Mouse (Mus musculus): ENCODE measurements at regions not wholly inside any gene's neighbourhood (a gene's known extent, or its start where the extent isn't known, plus 50 kb on each side); places are given as distances from the start of the nearest gene placed in this dataset.

DNA sequence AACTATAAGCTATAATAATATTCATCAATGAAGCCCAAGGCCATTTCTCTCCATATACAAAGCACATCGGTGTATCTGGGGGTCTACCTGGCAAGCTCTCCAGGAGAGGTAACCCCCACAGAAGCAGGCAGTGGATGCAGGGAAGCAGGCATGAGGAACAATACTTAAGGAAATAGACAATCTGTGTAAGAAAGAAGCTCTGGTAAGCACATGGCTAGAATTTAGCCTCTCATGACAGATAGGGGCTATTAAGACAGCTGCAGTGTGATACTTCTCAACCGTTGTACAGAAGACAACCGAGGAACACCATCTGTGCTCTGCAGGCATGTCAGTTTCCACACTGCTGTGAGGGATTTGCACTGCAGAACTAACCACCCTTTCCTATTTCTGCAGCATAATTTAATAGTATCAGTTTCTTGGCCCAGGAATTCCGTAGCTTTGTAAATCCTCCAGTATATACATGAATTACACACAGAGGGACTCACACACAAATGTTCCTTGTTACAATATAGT is 108.1 kb upstream of the Lpar1 start:
- DNase-seq (ENCODE audit: low spot score in 2 of 2) = no peak

- no peak for DNase-seq (ENCODE audit: low spot score in 2 of 2)
Measured at GRCm38 (mm10) chr4:58660511-58660910, 106.8 kb upstream of the Lpar1 start.

- DNase-seq (ENCODE audit: low spot score in 2 of 2) = no peak
Measured at GRCm38 (mm10) chr4:58658206-58658605, 104.5 kb upstream of the Lpar1 start.

DNA sequence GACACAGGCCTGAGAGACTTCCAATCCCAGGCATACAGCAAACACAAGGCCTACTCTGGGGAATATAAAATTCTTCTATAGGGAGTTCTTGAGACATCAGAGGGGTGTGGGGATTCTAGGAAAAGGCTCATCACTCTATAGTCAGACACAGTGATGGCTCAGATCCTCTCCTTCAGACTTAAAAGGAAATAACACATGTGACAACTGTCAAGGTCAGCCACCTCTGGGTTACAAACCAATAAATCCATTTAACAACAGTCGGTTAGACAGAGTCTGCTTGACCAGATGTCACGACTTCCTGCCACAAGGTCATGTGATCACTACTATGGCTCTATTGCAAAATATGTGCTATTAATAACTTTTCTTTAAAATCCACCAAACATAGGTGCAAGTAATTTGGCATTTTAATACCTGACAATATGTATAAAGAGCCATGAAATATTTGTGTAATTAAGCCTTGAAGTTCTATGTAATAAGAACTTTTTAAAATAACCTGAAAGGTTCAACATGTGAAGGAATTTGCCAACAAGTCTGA is 94.1 kb upstream of the Lpar1 start:
- no peak for DNase-seq (ENCODE audit: low spot score in 2 of 2)

- DNase-seq (ENCODE audit: low spot score in 2 of 2) = no peak
Measured at GRCm38 (mm10) chr4:58646821-58647220, 93.1 kb upstream of the Lpar1 start.

GRCm38 (mm10) chr4:58643371-58643770 is 89.7 kb upstream of the Lpar1 start:
- DNase-seq (ENCODE audit: low spot score in 2 of 2) = peak; percentile 1 to 6

- DNase-seq (ENCODE audit: low spot score in 2 of 2) = peak; percentile 18 to 28
Measured at GRCm38 (mm10) chr4:58642236-58642635, 88.5 kb upstream of the Lpar1 start.

- DNase-seq (ENCODE audit: low spot score in 2 of 2) = no peak
Measured at GRCm38 (mm10) chr4:58632696-58633095, 79.0 kb upstream of the Lpar1 start.

GRCm38 (mm10) chr4:58631415-58631814 is 77.7 kb upstream of the Lpar1 start:
- DNase-seq (ENCODE audit: low spot score in 2 of 2) = no peak

GRCm38 (mm10) chr4:58627021-58627420 is 73.3 kb upstream of the Lpar1 start:
- DNase-seq (ENCODE audit: low spot score in 2 of 2) = no peak

DNA sequence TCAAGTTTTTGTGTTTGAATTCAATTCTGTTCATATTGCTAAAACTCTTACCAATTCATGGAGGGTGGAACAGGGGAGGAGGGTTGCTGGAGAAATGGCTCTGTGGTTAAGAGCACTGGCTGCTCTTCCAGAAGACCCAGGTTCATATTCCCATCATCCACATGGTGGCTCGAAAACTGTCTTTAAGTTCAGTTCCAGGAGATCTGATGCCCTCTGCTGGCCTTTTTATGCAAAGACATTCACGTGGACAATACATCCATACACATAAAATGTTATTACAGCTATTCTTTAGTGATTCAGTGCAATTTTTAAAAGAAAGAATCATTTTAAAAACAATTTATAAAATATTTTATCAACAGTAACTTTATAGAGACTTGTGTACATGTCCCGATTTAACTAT is 70.4 kb upstream of the Lpar1 start:
- no peak for DNase-seq (ENCODE audit: low spot score in 2 of 2)

DNA sequence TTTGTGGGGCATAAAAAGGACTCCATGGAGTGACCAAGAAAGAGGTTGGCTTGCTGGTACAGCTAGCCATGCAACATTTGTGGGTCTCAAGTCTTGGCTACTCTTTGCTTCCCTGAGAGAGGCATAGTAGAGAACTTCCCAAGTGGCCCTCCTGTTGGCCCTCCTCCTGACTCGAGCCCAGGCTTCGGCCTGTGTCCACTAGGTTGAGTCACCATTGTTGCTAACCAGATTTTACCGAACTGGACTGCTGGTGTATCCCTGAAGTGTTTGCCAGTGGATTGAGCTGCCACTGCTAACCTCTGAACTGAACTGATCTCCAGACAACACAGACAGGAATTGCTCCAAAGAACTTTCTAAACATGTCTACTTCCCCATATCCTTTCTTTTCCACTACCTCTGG is 66.9 kb upstream of the Lpar1 start:
- DNase-seq (ENCODE audit: low spot score in 2 of 2) = no peak

DNA sequence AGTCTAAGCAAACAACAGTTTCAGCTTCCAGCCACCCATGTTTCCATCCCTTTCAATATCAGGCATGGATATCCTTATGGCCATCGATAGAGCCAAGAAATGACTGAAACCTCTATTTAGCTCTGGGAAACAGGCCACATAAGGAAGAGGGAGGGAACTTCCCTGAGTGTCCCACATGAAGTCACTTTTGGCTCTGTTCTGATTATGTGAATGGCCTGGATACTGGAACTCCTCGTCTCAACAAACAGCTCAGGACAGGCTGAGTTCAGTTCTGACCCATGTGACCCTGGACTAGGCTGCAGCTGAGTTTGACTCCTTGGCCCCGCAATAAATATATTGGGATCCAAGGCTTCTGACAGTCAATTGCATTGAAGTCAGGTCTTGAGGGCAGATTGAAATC is 63.6 kb upstream of the Lpar1 start:
- DNase-seq (ENCODE audit: low spot score in 2 of 2) = no peak

DNA sequence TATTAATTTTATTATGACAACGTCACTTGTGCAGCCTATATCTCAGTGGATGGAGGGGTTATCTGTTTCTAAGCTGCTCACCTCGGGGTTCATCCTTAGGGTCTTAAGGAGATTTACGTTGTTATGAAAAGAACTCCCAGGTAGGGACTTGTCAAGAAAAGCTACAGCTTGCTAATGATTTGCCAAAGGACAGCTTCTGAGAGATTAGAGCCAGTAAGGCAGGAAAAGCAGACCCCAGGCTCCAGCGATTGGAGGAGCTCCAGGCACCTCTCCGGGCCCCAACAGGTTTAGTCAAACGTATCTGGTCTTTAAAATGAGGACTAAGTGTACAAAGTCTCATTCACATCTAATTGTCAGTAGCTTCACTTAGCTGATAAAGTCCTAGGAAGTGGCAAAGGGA is 59.8 kb upstream of the Lpar1 start:
- no peak for DNase-seq (ENCODE audit: low spot score in 2 of 2)

DNA sequence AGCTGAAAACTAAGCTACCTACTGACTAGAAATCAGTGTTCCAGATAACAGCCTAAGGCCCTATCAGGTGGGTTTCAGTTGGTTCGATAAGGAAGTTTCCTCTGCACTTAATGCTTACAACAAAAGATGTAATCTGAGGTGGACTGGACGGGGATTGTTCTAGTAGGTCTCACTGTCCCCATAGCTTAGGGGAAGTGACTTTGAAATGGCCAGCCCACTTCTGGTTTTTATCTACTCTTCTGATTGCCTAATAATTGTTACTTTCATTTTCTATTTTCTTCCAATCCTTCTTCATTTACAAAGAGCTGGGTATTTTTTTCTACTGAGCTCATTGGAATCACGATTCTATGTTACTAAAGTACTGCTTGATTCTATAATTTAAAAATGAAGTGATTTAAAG is 59.3 kb upstream of the Lpar1 start:
- no peak for DNase-seq (ENCODE audit: low spot score in 2 of 2)

DNA sequence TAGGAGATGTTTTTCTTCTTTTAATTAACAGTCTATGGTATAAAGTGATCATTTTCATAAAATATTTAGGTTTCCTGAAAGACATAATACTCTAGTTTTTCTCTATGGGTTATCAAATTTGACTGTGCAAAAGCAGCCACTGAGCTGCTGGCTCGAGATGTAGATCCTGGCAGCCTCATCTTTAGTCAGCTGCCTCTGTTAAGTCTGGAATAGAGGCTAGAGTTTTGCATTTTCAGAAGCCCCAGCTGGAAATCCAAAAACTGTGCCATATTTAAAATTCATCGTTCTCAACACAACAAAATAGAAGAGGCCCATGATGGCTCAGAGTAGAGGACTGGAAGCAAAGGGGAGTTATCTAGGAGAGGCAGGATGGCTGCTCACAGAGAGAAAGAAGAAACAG is 53.8 kb upstream of the Lpar1 start:
- DNase-seq (ENCODE audit: low spot score in 2 of 2) = no peak

DNA sequence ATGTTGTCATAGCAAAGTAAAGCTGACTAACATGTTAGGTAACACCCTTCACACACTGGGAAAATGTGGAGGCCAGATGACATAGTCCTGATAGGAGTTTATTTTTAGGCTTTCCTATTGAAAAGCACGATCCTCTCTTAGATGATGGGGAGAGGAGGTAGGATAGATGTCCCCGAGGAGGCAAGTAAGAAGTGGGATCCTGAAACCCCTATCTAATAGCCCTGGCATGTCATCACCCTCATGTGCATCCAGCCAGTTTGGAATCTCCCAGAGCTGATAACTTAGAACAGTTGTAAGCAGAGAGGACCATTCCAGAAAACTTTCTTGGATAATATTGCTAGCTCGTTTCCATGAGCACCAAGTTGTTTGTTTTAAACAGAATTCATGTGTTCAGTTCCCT is 52.2 kb upstream of the Lpar1 start:
- DNase-seq (ENCODE audit: low spot score in 2 of 2) = no peak

All from frontal cortex, postnatal 36 days (tissue).